Mouse (Mus musculus): ENCODE results near the gene Fam163b.

DNA sequence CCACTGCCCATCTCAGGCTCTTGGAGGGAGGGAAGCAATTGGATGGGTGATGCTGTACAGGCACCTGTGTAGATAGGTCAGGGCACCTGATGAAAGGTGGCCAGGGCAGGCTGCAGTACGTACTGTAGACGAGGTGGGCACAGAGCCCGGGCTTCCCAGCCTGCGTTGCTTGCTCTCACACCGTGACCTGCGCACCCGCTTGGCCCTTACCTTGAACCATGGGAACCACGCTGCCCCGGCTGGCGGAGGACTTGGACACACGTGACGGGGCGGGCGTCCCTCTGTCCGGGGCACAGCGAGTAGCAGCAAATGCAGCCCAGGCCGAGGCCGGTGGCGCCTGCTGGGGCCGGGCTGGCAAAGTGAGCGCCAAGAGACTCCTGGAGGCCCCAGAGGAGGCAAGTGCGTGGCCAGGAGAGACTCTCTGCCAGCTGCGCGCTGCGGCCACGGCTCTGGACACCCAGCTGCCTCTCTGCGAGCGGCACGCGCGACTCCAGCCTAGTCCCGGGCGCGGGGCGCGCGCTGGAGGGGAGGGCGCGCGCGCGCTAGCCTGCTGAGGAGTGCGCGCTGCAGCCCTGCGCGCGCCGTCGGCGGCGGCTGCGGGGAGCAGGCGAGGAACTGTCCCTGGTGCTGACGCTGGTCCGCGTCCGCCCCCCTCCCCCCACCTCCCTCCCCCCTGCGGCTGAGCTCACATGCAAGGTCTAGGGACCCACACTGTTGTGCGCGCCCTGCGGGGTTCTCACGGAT is at the start of gene Fam163b:
- TF ChIP-seq CTCF (IDR thresholded peaks at IDR 0.05; ENCODE audit: low read depth, low read length), result no peak
- no peak for TF ChIP-seq POLR2A (IDR thresholded peaks at IDR 0.05; ENCODE audit: borderline replicate concordance, low read depth, low read length)
